Mouse (Mus musculus) thymus, postnatal 25 days (tissue): ENCODE results near the gene Hnf1a.

Experiments
- DNase-seq: peaks from one replicate; pipeline ENCODE4 v3.0.0; 2022

Gene Hnf1a

DNA sequence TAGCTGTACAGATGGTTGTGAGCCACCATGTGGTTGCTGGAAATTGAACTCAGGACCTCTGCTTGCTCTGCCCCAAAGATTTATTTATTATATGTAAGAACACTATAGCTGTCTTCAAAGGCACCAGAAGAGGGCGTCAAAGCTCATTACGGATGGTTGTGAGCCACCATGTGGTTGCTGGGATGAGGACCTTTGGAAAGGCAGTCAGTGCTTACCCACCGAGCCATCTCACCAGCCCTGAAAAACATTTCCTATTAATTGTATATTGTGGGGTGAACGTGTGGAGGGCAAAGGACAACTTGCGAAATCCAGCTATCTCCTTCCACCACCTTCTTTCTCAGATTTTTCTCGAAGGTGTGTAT, 8.0 kb upstream of the Hnf1a start:
- DNase-seq, result no peak

DNA sequence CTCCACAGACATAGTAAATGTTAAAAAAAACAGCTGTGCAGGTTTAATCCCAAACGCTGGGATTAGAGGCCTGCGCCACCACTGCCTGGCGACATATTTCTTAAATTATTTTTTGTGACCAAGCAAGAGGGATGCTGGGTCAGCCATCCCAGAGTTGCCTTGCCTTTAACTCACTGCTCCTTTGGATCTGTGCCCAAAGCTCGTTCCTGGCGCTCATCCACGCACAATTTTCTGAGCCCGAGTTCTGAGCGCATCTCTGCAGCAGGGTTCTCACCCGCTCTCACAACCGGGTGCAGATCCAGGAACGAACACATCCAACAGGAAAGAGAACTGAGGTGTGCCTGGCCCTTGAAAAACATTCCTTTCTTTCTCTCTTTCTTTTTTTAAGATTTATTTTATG, 7.6 kb upstream of the Hnf1a start:
- no peak for DNase-seq

DNA sequence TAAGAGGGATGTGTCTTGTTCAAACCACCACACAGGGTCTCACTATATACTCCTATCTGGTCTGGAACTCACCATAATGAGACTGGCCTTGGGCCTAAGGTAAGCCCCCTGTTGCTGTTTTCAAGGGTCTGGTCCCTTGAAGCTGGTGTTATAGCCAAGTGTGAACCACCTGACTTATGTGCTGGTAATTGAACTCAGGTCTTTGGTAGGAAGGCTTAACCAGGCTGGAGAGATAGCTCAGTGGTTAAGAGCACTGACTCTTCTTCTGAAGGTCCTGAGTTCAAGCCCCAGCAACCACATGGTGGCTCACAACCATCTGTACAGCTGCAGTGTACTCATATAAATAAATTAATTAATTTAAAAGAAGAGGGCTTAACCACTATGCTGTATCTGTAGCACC, 6.0 kb upstream of the Hnf1a start:
- no peak for DNase-seq

DNA sequence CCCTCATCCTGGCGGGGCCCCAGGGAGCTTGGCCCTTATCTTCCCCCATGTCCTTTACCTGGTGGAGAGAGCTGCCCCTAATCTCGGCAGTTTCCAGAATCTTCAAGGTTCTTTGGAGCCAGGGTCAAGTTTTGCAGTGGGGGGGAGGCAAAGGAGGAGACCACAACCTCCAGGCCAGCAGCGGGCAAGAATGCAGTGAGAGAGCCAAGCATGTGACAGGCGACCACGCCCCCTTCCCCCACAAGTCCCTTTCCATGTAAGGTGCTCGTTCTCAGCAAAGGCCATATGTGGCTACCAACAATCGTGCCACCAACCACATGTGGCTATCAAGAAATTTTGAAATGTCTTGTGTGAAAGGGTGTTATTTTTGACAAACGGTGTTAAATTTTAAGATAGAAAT, 2.2 kb upstream of the Hnf1a start:
- DNase-seq, result no peak

DNA sequence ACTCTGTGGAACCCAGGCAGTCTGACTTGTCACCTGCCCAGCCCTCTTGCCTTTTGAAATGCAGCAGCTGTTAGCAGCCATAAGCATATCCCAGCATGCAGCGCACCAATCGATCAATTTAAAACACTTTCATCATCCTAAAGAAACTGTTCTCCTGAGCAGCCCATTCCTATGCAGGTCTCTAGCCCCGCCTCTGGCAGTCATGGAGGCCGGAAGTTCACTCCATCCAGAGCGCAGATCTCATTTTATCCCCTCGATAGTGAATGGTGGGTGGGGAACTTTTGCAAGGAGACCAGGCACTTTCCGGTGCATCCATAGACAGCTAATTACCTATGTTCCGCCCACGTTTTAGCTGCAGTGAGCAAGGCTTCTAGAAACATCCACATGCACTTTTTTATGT, 1.3 kb upstream of the Hnf1a start:
- DNase-seq, result no peak

DNA sequence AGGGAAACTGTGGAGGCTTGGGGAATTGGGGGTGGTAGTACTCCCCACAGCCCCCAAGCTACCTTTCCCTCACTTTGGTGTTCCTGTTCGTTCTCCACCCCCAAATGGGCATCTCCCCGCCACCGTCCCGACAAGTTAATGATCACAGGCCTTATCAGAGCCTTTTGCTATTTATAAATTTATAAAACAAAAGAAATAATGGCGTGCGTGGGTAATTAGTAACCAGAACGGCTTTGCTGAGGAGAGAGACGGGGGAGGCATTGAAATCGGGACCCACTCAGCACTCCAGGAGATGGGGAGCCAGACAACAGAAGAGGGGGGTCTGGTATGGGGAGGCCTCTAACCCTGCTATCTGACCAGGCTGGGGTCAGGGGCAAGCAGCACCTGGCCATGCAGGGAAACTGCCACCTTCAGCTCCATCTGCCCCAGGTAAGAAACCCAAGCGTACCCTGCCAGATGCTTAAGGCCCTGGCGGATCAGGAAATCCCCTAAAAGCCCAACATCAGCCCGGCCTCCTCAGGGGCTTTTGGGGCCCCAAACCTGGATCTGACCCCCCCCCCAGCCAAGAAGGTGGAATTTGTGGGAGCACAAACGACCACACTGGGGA, 1.2 kb downstream of the Hnf1a start:
- DNase-seq, result no peak

DNA sequence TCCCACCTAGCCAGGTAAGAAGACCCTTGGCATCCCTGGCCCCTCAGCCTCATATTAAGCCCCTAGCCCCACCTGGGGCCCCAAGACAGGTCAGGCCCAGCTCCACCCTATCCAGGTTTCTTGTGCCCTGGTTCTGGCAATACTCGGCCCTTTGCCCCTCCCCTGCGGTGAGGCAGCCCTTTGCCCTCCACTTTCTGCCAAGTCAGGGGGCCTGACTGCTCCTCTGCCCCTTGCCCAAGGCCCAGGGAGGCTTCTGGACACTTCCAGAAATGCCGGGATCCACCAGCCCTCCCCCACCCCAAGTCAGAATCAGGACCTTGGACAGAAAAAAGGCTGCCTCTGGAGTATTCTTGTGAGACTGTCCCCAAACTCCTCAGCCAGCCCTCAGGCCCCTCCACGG, 1.8 kb downstream of the Hnf1a start:
- no peak for DNase-seq

DNA sequence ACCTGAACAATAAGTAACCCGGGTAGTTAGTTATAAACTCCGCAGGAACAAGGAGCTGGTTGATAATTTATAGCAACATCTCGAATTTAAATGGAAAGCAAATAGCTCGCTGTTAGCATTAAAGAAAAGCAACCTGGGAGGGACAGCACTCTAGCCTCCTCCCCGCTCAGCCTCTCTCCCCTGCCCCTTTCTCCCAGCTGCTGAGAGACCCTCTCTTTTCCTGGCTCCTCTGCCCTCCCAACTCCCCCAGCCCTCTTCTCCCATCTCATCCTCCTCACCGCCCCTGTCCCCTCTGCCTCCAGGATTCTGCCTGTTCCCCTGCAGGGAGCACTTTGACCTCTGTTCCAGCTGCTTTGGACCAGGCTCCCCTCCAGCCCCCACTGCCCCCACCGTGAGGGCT, 2.2 kb downstream of the Hnf1a start:
- no peak for DNase-seq

DNA sequence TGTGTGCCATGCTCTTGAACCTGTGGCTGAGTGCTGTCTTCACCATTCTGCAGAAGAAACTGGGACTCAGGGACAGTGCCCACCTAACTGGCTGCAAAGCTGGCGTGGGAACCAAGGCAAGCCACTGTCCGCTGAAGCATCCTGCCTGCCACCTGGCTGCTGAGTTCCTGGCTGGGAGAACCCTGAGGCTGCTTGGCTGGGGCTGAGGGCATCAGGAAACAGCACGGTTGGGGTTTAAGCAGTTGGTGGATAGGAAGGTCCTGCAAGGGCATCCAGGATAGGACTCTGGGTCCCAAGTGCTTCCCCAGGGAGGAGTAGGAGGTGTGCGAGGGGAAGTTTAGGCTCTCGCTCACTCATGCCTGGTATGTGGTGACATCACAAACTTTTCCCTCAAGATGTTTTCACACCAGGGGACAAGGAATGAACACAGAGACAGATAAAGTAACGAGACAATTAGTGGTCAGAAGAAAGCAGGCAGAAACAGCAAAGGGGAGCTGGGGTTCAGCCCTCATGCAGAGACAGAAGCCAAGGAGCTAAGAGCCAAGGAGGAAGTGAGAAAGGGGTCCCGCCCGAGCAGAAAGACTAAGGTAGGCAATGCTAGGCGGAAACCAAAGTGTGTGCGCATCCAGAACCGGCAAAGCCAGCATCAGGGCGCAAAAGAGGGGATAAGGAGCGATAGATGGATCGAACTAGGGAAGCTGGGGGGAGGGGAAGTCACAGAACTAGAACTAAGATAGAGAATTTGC, 3.2 kb downstream of the Hnf1a start:
- DNase-seq, result no peak

DNA sequence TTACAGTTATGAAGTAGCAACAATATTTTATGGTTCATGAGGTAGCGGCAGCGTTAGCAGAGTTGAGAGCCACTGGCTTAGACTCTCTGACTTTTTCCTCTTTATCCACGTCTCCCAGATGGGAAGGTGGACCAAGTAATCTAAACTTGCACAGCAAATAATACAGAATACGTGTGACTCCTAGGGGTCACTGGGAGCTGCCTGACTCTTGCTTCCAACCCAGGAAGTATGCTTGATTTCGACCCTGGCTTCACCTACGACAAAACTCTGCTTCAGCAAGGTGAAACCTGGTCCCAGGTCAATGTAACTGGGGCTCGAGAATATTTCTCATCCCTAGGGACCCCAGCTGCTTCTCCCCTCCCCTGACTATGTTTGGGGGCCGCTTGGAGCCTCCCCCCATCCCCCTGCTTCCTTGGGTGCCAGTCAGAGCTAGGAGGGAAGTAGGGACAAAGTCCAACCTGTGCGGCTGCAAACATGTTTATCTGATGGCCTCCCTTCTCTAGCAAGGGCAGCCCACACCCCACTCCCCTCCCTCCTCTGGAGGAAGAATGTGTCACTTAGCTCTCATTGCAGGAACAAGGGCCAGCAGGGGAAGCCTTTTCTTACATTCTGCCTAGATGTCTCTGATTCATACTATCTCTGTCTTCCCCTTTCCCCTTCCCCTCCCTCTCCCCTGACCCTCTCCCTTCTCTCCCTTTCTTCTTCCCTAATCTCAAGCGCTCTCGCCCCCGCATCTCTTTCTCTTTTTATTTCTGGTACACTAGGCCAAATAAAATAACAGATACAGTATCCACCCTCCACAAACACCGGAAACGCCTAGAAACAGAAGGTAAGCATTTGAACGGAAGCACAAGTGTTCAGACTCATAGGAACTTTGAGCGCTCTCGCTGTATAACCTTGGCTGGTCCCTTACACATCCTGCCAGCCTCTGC, 5.7 kb downstream of the Hnf1a start:
- DNase-seq, result no peak

DNA sequence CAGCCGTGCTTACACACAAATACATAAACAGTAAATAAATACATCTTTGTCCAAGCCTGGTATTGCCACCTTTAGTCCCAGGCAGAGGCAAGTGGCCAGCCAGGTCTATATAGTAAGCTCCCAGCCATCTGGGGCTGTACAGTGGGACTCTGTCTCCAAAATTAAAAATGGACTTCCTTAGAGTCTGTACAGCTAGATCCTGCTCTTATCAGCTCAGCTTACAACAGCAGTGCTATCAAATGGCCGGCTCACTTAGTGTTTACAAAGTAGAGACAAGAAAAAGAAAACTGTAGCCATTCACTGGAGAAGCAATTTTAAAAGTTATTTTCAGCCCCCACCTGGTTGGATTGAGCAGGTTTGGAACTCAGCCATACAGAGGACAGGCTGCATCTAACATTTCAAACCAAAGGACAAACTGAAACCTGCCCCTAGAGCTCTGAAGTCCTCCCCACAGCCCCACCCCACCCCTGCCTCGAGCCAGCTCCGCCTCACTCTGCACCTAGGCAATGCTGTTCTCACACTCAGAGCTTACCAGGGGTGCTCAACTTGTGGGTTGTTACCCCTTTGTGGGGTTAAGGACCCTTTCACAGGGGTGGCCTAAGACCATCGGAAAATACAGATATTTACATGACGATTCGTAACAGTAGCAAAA, 6.5 kb downstream of the Hnf1a start:
- DNase-seq, result no peak

DNA sequence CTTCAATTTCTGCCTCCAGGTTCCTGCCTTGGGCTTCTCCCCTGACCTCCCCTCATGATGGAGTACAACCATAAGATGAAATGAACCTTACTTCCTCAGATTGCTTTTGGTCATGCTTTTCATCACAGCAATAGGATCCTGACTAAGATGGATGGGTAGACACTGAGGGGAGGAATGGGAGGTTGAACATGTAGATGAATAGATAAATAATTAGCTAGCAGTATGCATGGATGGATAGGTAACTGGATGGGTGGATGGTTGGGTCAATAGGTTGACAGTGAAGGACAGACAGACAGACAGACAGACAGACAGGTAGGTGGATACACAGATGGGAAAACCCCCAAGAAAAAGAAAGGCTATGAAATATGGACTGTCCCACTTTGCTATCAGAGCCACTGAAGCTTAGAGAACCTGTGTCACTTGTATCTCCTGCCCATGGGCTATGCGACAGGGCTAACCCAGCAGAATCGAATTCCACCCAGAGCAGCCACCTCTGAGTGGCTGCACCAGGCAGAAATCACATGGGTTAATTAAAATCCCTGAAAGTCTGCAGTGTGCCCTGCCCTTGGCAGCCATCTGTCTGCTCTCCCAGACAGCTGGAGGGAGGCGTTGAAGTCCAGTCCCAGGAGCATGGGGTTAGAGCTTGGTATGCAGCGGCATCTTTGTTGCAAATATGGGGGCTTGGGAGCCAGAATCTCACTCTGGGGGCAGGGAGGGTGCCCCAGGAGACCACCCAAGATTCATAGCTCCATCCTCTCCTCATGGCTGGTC, 9.1 kb downstream of the Hnf1a start:
- no peak for DNase-seq

DNA sequence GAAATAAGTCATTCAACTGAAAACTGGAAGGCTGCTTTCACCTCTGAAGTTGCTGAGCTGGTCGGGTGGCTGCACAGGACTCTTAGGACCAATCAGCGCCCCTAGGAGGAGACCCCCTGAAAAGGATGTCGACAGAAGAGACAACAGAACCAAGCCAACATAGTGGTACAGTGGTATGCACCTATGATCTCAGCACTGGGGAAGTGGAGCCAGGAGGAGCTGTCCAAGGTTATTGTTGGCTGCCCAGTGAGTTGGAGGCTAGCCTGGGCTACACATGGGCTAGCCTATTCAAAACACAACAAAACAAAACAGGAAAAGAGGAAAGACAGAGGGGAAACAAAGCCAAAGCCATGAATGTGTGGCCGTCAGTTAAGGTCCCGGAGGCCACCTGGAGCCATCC, 12.8 kb downstream of the Hnf1a start:
- DNase-seq, result no peak

DNA sequence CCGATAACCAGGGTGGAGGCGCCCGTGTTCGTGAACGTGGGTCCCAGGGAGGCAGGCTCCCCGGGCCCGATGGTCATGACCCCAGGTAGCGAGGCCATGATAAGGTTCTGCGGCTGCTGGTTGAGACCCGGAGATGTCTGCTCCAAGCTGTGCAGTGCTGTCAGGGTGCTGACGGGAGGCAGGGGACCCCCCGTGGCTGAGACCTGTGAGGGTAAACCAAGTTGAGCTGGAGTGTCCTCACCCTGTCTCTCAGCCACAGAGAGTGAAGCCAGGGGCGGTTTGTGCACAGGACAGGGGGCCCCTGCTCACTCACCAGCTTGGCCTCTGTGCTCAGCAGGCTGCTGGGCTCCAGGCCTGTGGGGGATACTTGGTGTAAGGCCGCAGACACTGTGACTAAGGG, 17.6 kb downstream of the Hnf1a start:
- DNase-seq, result no peak

DNA sequence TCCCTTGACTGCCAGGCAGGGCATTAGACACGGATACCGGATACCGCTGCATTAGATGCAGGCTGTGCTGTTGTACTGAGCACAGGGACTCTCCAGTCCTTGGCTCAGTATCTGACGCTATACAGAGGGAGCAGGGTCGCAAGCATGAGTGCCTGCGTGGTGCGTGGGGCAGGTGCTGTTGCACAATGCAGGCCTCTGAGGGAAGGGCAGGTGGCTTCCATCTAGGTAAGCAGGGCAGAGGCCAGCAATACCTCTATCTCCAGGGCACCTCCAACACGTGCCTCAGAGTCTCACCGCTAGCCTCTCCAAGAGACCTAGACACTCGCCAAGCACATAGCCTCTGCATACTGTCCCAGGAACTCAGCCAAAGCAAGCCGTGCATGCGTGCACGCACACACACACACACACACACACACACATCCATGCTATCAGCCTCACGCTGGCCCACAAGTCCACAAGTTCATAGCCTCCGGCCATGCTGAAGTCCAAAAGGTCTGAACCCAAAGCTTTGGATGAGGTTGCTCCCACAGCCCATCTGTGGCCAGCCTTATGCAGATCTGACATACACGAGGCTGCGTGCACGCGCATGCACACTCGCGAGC, 19.5 kb downstream of the Hnf1a start:
- DNase-seq, result no peak

DNA sequence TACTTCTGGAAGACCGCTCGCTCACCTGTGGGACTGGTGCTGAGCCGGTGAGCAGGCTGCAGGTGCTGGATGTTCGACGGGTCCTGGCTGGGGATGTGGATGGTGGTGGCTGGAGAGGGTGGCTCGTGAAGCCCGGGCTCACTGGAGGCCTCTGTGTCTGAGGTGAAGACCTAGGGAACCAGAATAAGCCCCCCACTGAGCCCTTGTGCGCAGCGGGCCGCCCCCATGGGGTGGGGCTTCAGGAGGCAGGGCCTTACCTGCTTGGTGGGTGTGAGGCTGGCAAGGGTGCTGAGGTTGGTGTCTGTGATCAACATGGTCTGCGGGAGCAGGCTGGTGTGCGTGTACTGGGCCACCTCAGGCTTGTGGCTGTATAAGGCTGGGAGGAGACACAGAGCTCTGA, 20.2 kb downstream of the Hnf1a start:
- no peak for DNase-seq

DNA sequence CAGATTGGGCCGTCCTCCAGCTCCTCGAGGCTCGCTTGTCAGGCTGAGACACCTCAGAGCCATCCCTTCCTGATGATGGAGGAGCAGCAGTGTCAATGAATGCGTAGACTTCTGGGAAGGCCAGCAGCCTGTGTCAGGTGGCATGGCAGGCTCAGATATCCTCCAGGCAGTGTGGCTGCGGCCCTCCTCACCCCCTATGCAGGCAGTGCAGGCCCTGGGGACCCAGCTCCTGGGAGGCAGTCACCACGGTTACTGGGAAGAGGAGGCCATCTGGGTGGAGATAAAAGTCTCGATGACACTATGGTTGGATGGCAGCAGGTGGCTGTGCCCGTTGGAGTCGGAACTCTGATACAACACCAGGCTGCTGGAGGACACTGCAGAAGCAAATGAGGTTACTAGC, 21.1 kb downstream of the Hnf1a start:
- DNase-seq, result no peak

DNA sequence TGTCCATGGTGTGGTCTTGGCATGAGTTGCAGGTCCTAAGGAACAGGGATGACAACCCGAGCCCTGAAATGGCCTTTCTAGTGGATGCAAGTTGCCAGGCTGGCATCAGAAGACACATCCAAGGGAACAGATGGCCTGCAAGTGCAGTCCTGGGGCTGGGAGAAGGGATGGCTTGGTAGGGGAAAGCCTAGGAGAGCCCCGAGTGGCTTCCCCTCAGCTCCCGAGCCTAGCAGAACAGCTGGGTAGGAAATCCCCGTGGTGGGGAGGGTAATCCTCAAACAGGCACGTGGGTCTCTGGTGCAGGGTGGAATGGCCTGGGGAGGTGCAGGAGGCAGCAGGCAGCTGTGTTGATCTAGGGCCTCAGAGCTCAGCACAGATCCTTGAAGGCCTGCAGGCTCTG, 21.6 kb downstream of the Hnf1a start:
- no peak for DNase-seq

DNA sequence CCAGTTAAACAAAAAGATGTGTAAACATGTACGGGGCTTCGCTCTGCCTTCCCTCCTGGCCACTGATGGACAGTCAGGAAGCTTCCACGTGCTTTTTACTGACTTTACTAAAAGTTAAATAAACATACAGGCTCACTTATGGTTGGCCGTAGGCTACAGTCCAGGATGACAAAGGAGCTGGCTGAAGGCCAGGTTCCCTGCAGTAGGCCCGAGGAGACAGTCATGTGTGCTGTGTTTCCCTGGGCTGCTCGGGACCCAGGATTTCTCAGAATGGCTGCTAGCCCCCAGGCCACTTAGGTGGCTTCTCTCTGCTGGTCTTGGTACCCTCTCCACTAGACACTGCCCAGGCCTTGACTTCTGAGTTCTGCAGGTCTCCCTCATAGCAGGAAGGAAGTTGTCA, 22.0 kb downstream of the Hnf1a start:
- no peak for DNase-seq

DNA sequence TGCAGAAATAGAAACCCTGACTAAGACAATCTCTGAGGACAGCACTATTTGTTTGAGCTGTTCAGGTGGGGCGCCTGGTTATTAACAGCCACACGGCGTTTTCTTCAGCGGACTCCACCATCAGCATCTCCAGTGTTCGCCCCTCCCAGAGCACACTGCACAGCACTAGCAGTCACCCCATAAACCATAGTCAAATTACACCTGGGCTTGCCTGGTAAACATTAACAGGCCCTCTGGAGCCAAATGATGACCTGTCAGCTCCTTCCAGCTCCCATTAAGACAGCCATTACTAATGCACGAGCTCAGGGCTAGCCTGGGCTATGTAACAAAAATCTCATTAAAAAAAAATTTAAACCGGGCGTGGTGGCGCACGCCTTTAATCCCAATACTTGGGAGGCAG, 25.8 kb downstream of the Hnf1a start:
- DNase-seq, result no peak

DNA sequence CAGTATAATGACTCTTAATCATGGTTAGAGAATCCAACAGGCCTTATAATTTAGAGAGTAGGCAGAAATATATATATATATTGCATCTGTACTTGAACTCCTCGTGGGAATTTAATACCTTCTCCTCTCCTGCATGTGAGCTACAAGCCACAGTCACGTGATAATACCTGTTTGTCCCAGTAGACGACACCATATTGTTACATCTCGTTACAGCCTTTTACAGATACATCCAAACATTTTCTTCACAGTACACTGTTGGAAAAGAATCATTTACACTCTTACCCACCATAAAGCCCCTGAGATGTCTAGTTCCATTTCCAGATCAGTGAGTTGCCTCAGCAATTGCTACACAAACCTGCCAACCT, 28.1 kb downstream of the Hnf1a start:
- DNase-seq, result no peak

DNA sequence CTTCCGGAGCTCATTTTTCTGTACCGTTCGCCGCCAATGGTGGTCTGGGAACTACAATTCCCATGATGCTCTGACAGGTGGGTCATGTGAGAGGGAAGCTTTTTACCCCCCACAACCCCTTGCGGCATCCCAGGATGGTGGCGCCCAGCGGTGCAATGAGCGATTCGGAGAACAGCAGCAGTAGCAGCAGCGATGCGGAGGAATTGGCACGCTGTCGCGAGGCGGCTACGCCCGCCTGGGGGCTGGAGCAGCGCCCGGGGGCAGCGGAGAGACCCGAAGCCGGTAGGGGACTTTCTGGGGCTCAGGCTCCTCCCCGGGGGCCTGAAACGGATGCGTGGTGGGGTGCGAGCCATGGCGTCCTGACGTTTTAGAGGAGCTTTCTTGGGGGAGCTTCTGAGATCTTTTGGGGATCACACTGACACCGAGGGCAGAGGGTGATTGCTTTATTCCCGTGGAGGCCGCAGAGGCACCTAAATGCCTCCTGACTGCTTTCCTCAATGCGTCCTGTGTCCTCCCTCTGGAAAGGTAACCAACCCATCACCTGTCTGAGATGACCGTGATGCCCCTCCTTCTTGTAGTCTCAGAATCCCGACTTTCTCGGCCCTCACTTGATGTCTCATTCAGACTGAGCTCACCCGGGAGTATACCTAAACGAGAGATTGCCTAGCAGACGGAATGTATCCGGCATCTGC, 28.7 kb downstream of the Hnf1a start, which contains the start of gene 2210016L21Rik:
TSS of gene 2210016L21Rik (plus strand) at position 85 of the 692 bp plus-strand sequence.
- peak; percentile 88 for DNase-seq
